Mouse (Mus musculus): ENCODE measurements around the gene D430042O09Rik.

D430042O09Rik gene

GRCm38 (mm10) chr7:125806571-125806970 lies 98.9 kb downstream of the D430042O09Rik start:
- DNase-seq (ENCODE audit: low read depth, low spot score), result no peak

GRCm38 (mm10) chr7:125808210-125808609 lies 100.5 kb downstream of the D430042O09Rik start:
- DNase-seq (ENCODE audit: low read depth, low spot score), result no peak

DNA sequence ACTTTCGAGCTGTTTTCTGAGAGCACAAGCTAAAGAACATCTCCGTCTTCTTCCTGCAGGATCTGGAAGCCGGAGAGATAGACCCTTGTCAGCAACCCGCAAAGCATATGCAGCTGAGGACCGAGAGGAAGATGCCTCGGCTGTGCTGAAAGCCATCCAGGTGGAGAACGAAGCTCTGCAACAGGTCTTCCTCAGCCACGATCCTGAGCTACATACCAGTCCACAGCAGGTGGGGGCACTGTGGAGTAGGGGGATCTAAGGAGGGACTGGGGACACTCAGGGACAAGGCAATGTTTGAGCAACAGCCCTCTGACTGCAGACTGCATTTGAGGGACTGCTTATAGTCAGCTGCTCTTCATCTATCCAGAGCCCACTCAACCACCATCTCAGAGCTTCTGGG lies 105.0 kb downstream of the D430042O09Rik start:
- no peak for DNase-seq (ENCODE audit: low read depth, low spot score)

DNA sequence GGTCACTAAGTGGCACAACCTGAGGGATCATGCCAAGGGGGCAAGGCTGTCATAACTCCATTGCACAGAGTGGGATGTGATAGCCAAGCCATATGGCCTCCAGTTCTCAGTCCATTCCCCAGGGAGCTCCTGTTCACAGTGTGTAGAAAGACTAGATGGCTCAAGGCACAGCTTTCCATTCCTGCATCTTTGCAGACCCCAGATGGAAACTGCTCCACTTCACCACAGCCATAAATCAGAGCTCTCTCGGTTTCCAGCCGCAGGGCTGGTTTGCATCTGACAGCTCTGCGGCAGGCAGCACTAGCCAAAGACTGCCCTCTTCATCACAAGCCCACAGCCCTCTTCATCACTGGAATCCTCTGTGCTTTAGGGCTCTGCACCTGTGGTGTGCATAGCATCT lies 108.0 kb downstream of the D430042O09Rik start:
- DNase-seq (ENCODE audit: low read depth, low spot score), result no peak

GRCm38 (mm10) chr7:125818301-125818712 lies 110.6 kb downstream of the D430042O09Rik start:
- DNase-seq (ENCODE audit: low read depth, low spot score), result no peak

DNA sequence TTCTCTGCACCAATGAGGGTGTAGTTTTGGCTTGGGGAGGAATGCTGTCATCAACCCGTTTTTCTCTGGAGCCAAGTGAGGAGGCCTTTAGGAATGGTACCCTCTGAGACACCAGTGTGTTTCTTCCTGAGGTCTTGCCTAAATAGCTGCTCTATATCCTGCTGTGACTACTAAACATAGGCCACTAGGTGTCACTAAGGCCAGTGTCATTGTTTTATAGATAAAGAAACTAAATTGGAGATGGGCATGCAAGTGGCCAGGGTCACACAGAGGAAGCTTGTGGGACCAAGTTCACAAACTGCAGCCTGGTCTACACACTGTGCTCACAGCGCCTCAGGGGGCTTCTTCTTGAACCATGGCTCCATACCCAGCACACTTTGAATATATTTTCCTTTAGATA lies 112.5 kb downstream of the D430042O09Rik start:
- DNase-seq (ENCODE audit: low read depth, low spot score), result no peak

DNA sequence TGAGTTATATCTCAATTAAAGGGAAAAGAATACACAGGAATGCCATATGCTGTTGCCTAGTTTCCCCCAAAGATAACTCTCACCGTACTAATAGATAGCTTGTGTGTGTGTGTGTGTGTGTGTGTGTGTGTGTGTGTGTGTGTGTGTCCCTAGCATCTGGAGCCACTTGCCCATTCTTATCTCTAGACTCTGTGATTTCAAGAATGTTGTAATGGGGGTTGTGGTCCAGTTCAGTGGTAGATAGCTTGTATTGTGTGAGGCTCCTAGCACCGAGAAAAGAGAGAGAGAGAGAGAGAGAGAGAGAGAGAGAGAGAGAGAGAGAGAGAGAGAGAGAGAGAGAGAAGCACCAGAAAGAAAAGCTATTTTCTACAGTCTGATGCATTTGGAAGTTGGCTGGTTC lies 118.7 kb downstream of the D430042O09Rik start:
- no peak for DNase-seq (ENCODE audit: low read depth, low spot score)

GRCm38 (mm10) chr7:125826887-125827286 lies 119.2 kb downstream of the D430042O09Rik start:
- DNase-seq (ENCODE audit: low read depth, low spot score), result no peak

DNA sequence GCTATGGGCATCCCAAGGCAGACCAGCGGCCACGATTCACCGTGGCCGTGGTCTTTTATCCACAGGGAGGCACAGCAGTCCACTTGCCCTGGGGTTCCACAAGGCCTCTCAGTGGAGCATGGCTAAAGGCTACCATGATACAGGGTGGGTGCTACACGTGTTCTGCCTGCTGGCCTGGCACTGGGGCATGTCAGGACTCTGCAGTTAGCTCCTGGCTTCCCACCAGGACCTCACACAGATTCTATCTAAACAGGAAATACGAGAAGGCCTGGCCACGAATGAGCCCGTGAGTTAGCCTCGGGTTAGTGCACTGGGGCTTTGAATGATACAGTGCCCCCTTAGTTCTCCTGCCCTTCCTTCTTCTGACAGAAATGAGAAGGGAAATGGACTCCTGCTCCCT lies 119.7 kb downstream of the D430042O09Rik start:
- no peak for DNase-seq (ENCODE audit: low read depth, low spot score)

DNA sequence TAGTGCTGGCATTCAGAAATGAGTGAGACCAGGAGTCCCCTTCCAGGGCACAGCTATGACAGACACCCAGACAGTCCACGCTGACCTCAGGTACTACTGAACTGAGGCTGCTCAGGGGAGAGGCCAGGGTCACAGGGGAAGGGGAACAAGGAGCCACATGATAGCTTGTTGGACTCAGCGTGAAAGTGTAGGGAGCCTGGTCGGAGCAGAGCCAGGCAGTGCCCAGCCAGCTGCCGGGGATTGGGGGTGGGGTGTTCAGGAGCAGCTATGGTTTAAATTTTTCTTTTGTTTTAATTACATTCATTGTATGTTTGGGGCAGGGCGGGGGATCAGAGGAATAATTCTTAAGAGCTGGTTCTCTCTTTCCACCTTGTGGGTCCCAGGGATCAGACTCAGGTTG lies 120.9 kb downstream of the D430042O09Rik start:
- DNase-seq (ENCODE audit: low read depth, low spot score), result no peak

GRCm38 (mm10) chr7:125829121-125829666 lies 121.5 kb downstream of the D430042O09Rik start:
- DNase-seq (ENCODE audit: low read depth, low spot score), result no peak

DNA sequence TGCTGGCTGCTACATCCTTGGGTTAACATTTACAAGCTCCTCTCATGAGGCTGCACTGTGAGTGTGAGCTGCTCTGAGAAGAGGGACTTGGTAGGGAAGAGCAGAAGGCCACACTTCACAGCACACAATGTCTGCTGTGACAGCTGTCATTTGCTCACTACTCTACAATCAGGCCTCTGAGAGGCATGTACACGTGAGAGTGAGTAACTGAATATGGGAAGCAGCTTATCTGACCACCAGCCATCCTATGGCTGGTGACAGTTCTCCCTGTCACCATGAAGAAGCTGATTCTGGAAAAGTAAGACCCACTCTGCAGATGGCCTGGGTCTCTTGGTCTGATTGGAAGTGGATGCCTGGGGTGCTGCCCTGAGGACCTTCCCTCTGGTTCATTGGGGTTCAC lies 125.1 kb downstream of the D430042O09Rik start:
- no peak for DNase-seq (ENCODE audit: low read depth, low spot score)

DNA sequence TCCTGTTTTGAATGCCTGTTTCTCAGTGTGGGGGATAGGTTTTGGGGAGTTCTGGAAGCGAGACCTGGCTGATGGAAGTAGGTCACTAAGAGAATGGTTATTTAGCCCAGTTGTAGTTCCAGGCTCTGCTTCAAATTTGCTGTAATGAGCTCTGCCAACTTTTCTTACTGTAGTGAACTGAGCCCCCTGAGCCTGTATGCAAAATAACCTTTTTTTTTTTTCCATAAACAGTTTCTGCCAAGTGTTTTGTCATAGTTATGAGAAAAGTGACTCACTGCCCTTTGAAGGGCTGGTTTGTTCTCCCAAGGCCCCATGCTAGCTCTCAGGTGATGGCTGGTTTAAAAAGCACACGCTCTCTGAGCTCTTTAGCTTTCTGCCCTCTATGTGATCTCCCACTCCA lies 125.8 kb downstream of the D430042O09Rik start:
- DNase-seq (ENCODE audit: low read depth, low spot score), result no peak

DNA sequence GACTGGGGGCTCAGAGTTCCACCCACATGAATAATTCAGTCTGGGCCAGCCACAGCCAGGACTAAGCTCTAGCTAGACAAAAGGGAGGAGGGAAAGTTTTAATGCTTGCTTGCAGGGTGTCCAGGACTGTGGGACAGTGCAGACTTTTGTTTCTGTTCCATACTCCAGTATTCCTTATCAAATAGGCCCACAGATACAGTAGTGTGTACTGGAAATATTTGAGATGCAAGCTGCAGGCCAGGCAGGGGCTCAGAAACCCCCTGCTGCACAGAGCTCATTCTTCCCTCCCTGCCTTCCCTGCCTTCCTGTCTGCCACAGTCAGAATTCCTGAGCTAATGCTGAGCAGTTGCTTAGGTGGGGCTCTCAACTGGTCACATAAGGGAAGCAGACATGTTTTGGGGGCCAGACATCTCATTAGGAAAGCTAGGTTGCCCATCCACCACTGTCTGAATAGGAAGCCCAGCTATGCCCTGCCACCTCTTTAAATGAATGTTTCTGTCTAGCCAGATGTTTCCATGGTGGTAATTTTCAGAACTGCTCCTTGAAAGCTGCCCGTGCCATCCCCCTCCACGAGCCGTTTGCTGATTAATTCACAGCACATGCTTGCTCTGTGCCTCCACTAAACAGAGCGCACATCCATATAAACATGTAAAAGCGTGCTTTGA lies 130.5 kb downstream of the D430042O09Rik start:
- no peak for DNase-seq (ENCODE audit: low read depth, low spot score)

- no peak for DNase-seq (ENCODE audit: low read depth, low spot score)
These were observed 137.9 kb downstream of the D430042O09Rik start for GRCm38 (mm10) chr7:125845611-125846010.

- peak; percentile 24 for DNase-seq (ENCODE audit: low read depth, low spot score)
These were observed 139.3 kb downstream of the D430042O09Rik start for GRCm38 (mm10) chr7:125846866-125847527.

- DNase-seq (ENCODE audit: low read depth, low spot score), result no peak
These were observed 139.8 kb downstream of the D430042O09Rik start for GRCm38 (mm10) chr7:125847528-125847866.

DNA sequence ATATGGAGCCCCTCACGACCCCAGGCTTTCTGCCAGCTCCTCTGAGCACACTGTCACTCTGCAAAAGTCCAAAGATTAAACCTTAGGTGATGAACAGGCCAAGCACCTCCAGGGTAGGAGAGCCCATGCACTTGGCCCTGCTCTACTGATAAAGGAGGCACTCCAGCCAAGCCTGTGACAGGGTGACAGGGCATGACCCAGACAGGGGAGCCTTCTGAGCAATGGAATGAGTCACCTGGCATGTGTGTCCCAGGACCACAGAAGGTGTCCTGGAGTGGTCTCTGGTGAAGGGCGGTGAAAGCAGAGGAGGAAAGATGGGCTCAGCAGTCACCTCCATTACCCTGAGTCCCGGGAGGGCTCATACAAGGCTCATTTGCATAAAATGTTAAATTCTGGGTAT lies 151.9 kb downstream of the D430042O09Rik start:
- DNase-seq (ENCODE audit: low read depth, low spot score), result no peak

DNA sequence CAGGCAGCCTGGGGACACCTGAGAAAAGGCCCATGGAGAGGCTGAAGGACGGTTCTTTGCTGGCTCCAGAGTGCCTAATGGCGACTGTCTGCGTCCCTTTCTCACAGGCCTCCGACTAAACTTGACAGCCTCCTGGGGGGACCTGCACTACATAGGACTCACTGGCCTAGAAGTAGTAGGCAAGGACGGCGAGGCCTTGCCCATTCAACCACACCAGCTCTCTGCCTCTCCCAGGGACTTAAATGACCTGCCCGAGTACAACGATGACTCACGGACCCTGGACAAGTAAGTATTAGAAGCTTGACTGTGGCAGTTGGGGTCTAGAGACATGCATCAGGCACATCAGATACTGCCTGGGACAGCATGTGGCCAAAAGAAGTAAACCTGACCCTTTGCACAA lies 152.7 kb downstream of the D430042O09Rik start:
- DNase-seq (ENCODE audit: low read depth, low spot score), result no peak

GRCm38 (mm10) chr7:125864026-125864425 lies 156.3 kb downstream of the D430042O09Rik start:
- no peak for DNase-seq (ENCODE audit: low read depth, low spot score)

DNA sequence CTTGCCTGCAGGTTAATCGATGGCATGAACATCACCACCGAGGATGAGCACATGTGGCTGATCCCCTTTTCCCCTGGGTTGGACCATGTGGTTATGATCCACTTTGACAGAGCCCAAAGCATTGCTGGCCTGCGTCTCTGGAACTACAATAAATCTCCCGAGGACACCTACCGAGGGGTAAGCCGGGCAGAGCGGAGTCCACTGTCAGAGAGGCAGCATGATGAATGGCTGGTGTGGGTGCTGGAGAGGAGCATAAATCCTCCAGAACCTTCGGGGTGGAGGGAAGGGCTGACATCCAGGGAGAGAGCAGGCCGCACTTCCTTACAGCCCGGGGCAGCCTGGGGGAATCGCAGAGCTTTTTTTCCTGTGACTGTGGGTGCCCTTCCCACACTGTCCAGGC lies 157.5 kb downstream of the D430042O09Rik start:
- DNase-seq (ENCODE audit: low read depth, low spot score), result no peak

- no peak for DNase-seq (ENCODE audit: low read depth, low spot score)
These were observed 160.9 kb downstream of the D430042O09Rik start for GRCm38 (mm10) chr7:125868570-125868969.
